In genomic region chr1:186587065-186587804, GRCm38 (mm10) we compare ENCODE assay signal across 12 mouse cellular contexts.
A peak's percentile ranks its signal among the peaks of the same experiment; 100 is the strongest.
DNase-seq lines count a peak whose midpoint lies in the region; ATAC-seq lines count a peak whose summit lies in the region.
"Had no signal": no experiment of that assay in that cellular context is flagged by ENCODE, and none has a peak within 500 bp of the region (broad histone marks: within the 10 kb centered on the region; RNA-seq: fewer than 3 reads in every experiment).

No protein-coding gene starts in this region.

- H3K4me1 ChIP-seq in heart, embryonic 14.5 days (ENCODE audit: control insufficient read depth in 2 of 2, insufficient read depth in 2 of 2, low read length in 2 of 2): peaks cover 28 to 54% of the 10 kb centered on the region in 2 experiments

- peak overlapping the region; percentile 65 for H3K9ac ChIP-seq in heart, embryonic 14.5 days (ENCODE audit: low read length)
- H3K9ac ChIP-seq: limb, embryonic 15.5 days had no signal

- peak; percentile 48 for DNase-seq in lung, postnatal 10 days
- DNase-seq in lung, postnatal 4 days: no peak
- peak; percentile 33 to 39 for DNase-seq in cerebellum, postnatal 25 days
- peak; percentile 40 for DNase-seq in telencephalon, adult 2 months (ENCODE audit: low read depth, low spot score)
- no peak for DNase-seq in urinary bladder, postnatal 10 days (ENCODE audit: low spot score)
- DNase-seq in thymus, postnatal 25 days: no peak
- DNase-seq: kidney, adult 9 months had no signal

- H3K27ac ChIP-seq in heart, embryonic 14.5 days (replicated peaks in 1 of 2; ENCODE audit: control insufficient read depth in 1 of 2, insufficient read depth in 1 of 2, low read depth in 2 of 2, low read length in 2 of 2): peak overlapping the region; percentile 94 to 96
- H3K27ac ChIP-seq: limb, embryonic 15.5 days had no signal

- H3K27me3 ChIP-seq in heart, embryonic 14.5 days (ENCODE audit: control insufficient read depth, insufficient read depth, low read length): no peaks in the 10 kb centered on the region
- H3K27me3 ChIP-seq: limb, embryonic 15.5 days had no signal

- H3K4me3 ChIP-seq in heart, embryonic 14.5 days (ENCODE audit: control insufficient read depth in 1 of 2, insufficient read depth in 1 of 2, low read depth in 1 of 2, low read length in 2 of 2): peak overlapping the region; percentile 4 to 10; a peak in 2 of 4 replicates
- H3K4me3 ChIP-seq: limb, embryonic 15.5 days had no signal

- WGBS in heart, embryonic 14.5 days: 18% methylated on average over 8 of the region's 8 CpGs

- H3K36me3 ChIP-seq in heart, embryonic 14.5 days (ENCODE audit: control insufficient read depth, insufficient read depth, low read length): no peaks in the 10 kb centered on the region
- H3K36me3 ChIP-seq: limb, embryonic 15.5 days had no signal

- peak overlapping the region; percentile 52 for H3K4me2 ChIP-seq in heart, embryonic 14.5 days (ENCODE audit: low read length)
- H3K4me2 ChIP-seq: limb, embryonic 15.5 days had no signal

- no peaks in the 10 kb centered on the region for H3K9me3 ChIP-seq in heart, embryonic 14.5 days (ENCODE audit: control insufficient read depth, low read length)
- H3K9me3 ChIP-seq: limb, embryonic 15.5 days had no signal

- peak; percentile 83 for ATAC-seq in heart, embryonic 14.5 days (ENCODE audit: insufficient number of reproducible peaks, insufficient read depth, low FRiP score, low read depth)
- ATAC-seq in monocyte, adult 5-6 weeks (replicated peaks; ENCODE audit: insufficient number of reproducible peaks, low FRiP score, low TSS enrichment, poor library complexity, severe bottlenecking): no peak
- ATAC-seq: forebrain, embryonic 16.5 days; midbrain, embryonic 16.5 days had no signal

Comparison
In these comparisons a context has a peak if more than half of its experiments do, and no peak if none do; other contexts are left out.
1. DNase-seq: peak in lung, postnatal 10 days (single experiment), cerebellum, postnatal 25 days (2 of 2) and telencephalon, adult 2 months (single experiment); none in lung, postnatal 4 days (0 of 2), urinary bladder, postnatal 10 days (single experiment) and thymus, postnatal 25 days (single experiment).